Mouse (Mus musculus): ENCODE data around the gene Lpar2.

DNA sequence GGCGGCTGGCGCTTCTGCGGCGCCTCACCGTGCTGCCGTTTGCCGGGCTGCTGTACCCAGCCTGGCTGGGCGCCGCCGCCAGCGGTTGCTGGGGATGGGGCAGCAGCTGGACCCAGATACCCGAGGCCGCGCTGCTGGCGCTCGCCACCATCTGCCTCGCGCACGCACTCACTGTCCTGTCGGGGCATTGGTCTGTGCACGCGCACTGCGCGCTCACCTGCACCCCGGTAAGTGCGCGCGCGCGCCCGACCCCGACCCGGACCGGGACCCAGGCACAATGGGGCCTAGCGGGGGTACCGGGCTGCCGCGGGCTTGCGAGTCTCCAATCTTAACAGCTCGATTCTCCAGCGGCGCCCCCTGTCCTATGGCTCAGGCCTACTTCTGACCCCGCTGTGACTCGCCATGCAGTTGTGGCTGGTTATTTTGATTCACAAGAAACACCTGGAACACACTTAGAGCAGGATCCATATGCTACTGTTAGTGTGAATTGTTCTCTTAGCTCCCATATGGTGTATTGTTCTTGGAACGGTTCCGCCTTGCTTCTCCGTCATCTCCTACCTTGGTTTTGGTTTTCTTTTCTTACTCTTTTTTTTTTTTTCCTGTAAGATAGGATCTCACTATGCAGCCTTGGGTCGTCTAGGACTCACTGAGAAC, 30.7 kb upstream of the Lpar2 start:
- TF ChIP-seq CTCF (IDR thresholded peaks at IDR 0.05; ENCODE audit: extremely low read depth, insufficient read depth, insufficient read length, insufficient replicate concordance) (no peak), POLR2A (IDR thresholded peaks at IDR 0.05; ENCODE audit: low read depth, low read length) (no peak)
